Mouse (Mus musculus) cerebral cortex, adult 2 months (tissue): Measurements from ENCODE around the gene Rybp.

Experiments
- WGBS: fragments of 180-500 bp; shearing (Covaris S2); methylation state at CpG from one replicate; pipeline ENCODE4 v1.1.7; 2018; 5-methylcytosine and 5-hydroxymethylcytosine counted together

The Rybp gene

GRCm38 (mm10) chr6:100186789-100187188, 100.5 kb downstream of the Rybp start:
- WGBS, result 93% methylated on average over 11 of the region's 11 CpGs

GRCm38 (mm10) chr6:100185524-100185923, 101.8 kb downstream of the Rybp start:
- 70% methylated on average over 1 of the region's 1 CpGs for WGBS

DNA sequence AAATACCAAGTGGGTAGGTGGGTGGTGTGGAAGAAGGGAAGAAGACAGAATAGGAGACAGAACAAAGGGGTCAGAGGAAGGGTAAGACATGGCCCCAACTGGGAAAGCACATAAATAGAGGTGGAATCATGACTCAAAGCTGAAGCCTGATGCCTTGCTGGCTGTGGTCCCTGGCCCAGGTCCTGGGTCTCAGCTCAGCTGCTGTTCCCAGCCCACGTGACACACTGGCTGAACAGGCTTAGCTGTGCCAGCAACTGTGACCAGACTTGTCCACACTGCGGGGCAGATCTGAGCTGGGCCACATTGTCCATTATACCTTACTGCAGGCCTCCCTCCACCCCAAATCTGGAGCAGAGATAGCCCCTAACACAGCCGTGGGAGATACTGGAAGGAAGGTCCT, 103.9 kb downstream of the Rybp start:
- 82% methylated on average over 3 of the region's 3 CpGs for WGBS

GRCm38 (mm10) chr6:100180883-100181262, 106.4 kb downstream of the Rybp start:
- WGBS, result 86% methylated on average over 4 of the region's 4 CpGs

GRCm38 (mm10) chr6:100180213-100180882, 106.9 kb downstream of the Rybp start:
- 66% methylated on average over 4 of the region's 4 CpGs for WGBS

GRCm38 (mm10) chr6:100178830-100179229, 108.5 kb downstream of the Rybp start:
- 94% methylated on average over 3 of the region's 3 CpGs for WGBS
